Mouse (Mus musculus) layer of hippocampus, adult 11-12 months (tissue): Measurements from ENCODE around the gene Ncbp3.

Experiments used
- DNase-seq: peaks from one replicate; pipeline ENCODE4 v3.0.0; 2022; ENCODE audit warnings: low spot score

The Ncbp3 gene

DNA sequence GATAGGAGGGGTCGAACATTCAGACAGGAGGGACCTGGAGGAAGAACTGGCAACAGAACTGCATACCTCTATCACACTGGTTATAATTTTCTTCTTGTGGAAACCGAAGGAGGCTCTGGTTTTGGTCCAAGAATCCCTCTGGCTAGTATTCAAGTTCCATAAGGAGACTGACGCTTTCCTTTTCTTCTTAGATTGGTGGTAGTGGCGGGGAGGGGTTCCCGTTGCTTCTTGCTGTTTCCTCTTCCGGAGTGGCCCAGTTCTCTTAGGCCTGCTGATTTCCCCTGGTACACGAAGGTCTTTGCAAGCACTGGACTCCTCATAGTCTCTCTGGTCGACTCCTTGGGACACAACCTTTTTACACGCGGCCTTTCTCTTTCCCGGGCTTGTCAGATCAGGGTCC lies 89.5 kb downstream of the Ncbp3 start:
- no peak for DNase-seq

DNA sequence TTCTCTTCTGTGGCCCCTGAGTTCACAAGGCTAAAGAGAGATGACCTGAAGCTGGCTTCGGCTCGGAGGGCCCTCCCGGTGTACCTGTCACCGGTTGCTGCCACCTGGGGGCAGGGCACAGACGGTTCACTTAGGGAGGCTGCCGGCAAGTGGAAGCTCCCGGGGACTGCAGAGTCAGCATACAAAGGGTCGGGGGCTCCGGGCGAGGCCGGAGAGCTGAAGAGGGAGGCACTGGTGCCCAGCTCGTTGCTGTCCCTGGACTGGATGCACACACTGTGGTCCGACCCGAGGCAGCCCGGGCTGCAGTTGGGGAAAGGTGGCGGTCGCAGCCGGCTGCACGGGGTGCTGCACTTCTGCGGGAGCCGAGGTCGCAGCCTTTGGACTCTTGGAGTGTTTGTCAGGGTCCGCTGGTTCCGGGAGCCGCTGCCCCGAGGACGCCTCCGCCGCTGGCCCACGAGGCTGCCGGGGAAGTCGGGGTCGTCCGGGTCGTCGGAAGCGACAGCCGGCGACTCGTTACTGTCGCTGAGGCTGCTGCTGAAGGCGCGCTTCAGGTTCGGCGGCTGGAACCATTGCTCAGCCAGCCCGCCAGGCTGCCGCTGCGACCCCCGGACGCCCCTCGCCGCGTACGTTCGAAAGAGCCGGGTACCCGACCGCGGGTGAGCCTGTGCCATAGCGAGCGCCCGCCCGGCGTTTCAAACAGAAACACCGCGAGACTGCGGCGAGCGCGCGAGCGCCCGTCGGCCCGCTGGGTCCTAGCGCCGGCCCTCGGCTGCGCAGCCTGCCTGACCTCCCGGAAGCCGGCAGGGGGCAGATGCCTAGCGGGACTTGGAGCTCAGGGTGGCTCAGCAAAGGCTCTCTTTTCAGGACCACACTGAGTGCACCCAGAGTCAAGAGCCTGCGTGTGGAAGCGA lies 90.3 kb downstream of the Ncbp3 start, which contains the start of gene Haspin:
Gene Haspin, minus strand, starts transcription at position 704 of the 911 bp plus-strand sequence.
- peak; percentile 88 for DNase-seq
